Mouse (Mus musculus): ENCODE measurements around the gene Eif4e2. TPM values are rescaled to one million over a fixed set of nuclear protein-coding genes. Genes with fewer than 3 reads are reported as not detected.

The Eif4e2 gene
- total and polyA plus RNA-seq, 3 experiments, result 175 to 264 (median 228) TPM

DNA sequence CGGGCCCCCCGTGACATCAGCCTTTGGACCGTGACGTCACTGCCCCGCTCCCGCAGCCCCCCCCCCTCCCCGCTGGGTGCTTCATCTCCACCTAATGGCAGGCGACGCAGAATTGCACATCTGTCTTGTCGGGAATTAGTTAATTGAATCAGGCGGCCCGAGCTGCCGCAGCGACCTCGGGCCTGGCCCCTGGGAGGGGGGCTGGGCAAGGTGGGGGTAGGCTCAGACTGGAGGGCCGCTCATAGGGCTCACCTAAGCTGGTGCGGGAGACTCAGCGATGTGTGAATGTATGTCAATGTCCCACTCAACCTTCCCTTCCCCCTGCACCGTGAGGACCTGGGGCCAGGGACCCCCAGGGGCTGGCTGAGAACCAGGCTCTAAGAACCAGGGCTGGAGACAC lies 43.3 kb upstream of the Eif4e2 start:
- Histone ChIP-seq H3K79me2 (replicated peaks; ENCODE audit: control insufficient read depth, extremely low read depth, insufficient read depth, poor library complexity, severe bottlenecking) (no peaks in the 10 kb centered on the region), H3K36me3 (replicated peaks in 1 of 2; ENCODE audit: control insufficient read depth in 1 of 2, insufficient read depth in 1 of 2, low read length in 1 of 2) (no peaks in the 10 kb centered on the region), H3K4me3 (replicated peaks in 1 of 3; ENCODE audit: low read depth in 2 of 3, low read length in 2 of 3, poor library complexity in 1 of 3) (no peak overlapping the region), H3K27ac (ENCODE audit: insufficient read depth, low read depth) (no peak overlapping the region), H3K9me3 (replicated peaks; ENCODE audit: low read length) (no peaks in the 10 kb centered on the region), H3K4me1 (ENCODE audit: control insufficient read depth in 1 of 2, insufficient read depth in 2 of 2) (peaks cover 0 to 2% of the 10 kb centered on the region in 2 experiments; a peak in 1 of 4 replicates), H3K4me2 (ENCODE audit: insufficient read depth, low read depth, poor library complexity, severe bottlenecking) (no peak overlapping the region), H3K9ac (ENCODE audit: insufficient read depth, low read depth) (no peak overlapping the region), H3K27me3 (replicated peaks) (peaks cover 82% of the 10 kb centered on the region)
- dilution Hi-C loops (cut with MboI; ENCODE audit: extremely low pct_ligation_motif_present, extremely low pct_unique_long_range_greater_than_20kb, low sequenced_read_pairs) (no loop called here), in situ Hi-C loops (cut with MboI; ENCODE audit: low pct_ligation_motif_present, low pct_unique_long_range_greater_than_20kb, low sequenced_read_pairs) (no loop called here)
- no peak for DNase-seq (ENCODE audit: extremely low read depth)
- no peak for TF ChIP-seq MXI1 (IDR thresholded peaks at IDR 0.05; ENCODE audit: low read depth, low read length)
- no peak for TF ChIP-seq MEF2A (IDR thresholded peaks at IDR 0.05; ENCODE audit: borderline replicate concordance, low read depth, low read length)
- no peak for TF ChIP-seq NELFE (IDR thresholded peaks at IDR 0.05; ENCODE audit: low read depth, low read length)
- TF ChIP-seq ETS1 (conservative IDR thresholded peaks at IDR 0.05; ENCODE audit: low read depth, low read length), result no peak
- no peak for TF ChIP-seq ZMIZ1 (IDR thresholded peaks at IDR 0.05; ENCODE audit: low read depth, low read length)
- TF ChIP-seq ZNF384 (IDR thresholded peaks at IDR 0.05; ENCODE audit: low read depth, low read length), result no peak

DNA sequence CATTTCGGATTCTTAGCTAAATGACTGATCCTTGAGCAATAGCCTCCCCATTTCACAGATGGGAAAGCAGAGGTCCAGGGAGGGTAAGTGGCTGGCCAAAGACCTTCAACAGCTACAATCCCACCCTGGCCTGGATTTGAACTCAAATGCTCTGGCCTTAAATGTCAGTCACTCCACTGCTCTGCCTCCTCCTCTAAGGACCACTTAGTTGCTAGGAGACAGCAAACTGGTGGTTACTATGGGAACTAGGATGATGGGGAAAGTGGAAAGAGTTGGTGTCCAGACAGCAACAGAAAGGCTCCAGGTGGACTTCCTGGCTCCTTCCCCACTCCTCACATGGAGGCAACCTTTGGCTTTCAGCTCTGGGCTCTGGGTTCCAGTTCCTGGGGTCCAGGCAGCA lies 42.4 kb upstream of the Eif4e2 start:
- no peak overlapping the region for H3K9ac ChIP-seq (ENCODE audit: insufficient read depth, low read depth)
- in situ Hi-C loops (cut with MboI; ENCODE audit: low pct_ligation_motif_present, low pct_unique_long_range_greater_than_20kb, low sequenced_read_pairs), result no loop called here
- no peaks in the 10 kb centered on the region for H3K9me3 ChIP-seq (replicated peaks; ENCODE audit: low read length)
- dilution Hi-C loops (cut with MboI; ENCODE audit: extremely low pct_ligation_motif_present, extremely low pct_unique_long_range_greater_than_20kb, low sequenced_read_pairs), result no loop called here
- DNase-seq (ENCODE audit: extremely low read depth), result no peak
- H3K4me3 ChIP-seq (replicated peaks in 1 of 3; ENCODE audit: low read depth in 2 of 3, low read length in 2 of 3, poor library complexity in 1 of 3), result no peak overlapping the region
- H3K36me3 ChIP-seq (replicated peaks in 1 of 2; ENCODE audit: control insufficient read depth in 1 of 2, insufficient read depth in 1 of 2, low read length in 1 of 2), result no peaks in the 10 kb centered on the region
- H3K27me3 ChIP-seq (replicated peaks), result peaks cover 78% of the 10 kb centered on the region
- peaks cover 0 to 2% of the 10 kb centered on the region in 2 experiments; a peak in 1 of 4 replicates for H3K4me1 ChIP-seq (ENCODE audit: control insufficient read depth in 1 of 2, insufficient read depth in 2 of 2)
- TF ChIP-seq POLR2A (IDR thresholded peaks at IDR 0.05; ENCODE audit: low read depth, low read length) (no peak), ZC3H11A (IDR thresholded peaks at IDR 0.05; ENCODE audit: low read depth, low read length) (no peak), NRF1 (IDR thresholded peaks at IDR 0.05; ENCODE audit: low read depth, low read length) (no peak), ZNF384 (IDR thresholded peaks at IDR 0.05; ENCODE audit: low read depth, low read length) (no peak), TCF12 (IDR thresholded peaks at IDR 0.05; ENCODE audit: low read depth, low read length) (no peak), UBTF (IDR thresholded peaks at IDR 0.05; ENCODE audit: low read depth, low read length) (no peak)
- no peaks in the 10 kb centered on the region for H3K79me2 ChIP-seq (replicated peaks; ENCODE audit: control insufficient read depth, extremely low read depth, insufficient read depth, poor library complexity, severe bottlenecking)
- H3K27ac ChIP-seq (ENCODE audit: insufficient read depth, low read depth), result no peak overlapping the region
- no peak overlapping the region for H3K4me2 ChIP-seq (ENCODE audit: insufficient read depth, low read depth, poor library complexity, severe bottlenecking)

DNA sequence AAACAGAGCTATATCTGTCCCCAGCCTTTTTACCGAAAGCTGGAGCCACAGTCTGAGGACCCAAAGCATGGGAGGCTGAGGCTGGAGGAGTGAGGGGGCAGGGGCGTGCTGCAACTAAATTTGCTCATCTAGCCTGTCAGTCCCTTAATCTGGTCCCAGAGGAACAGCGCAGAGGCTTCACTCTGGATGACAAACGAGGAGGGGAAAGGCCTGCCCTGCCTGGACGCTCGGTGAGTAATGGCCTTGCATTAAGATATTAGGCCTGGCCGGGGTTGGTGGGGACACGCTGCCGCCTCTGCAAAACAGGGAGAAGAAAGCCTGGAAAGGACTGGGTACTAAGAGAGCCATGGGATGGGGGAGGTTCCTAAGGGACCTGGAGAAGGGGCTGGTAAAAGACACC lies 41.4 kb upstream of the Eif4e2 start:
- Histone ChIP-seq H3K9me3 (replicated peaks; ENCODE audit: low read length) (no peaks in the 10 kb centered on the region), H3K4me1 (ENCODE audit: control insufficient read depth in 1 of 2, insufficient read depth in 2 of 2) (peaks cover 0 to 2% of the 10 kb centered on the region in 2 experiments; a peak in 1 of 4 replicates), H3K79me2 (replicated peaks; ENCODE audit: control insufficient read depth, extremely low read depth, insufficient read depth, poor library complexity, severe bottlenecking) (no peaks in the 10 kb centered on the region), H3K27me3 (replicated peaks) (peaks cover 70% of the 10 kb centered on the region), H3K4me2 (ENCODE audit: insufficient read depth, low read depth, poor library complexity, severe bottlenecking) (no peak overlapping the region), H3K4me3 (replicated peaks in 1 of 3; ENCODE audit: low read depth in 2 of 3, low read length in 2 of 3, poor library complexity in 1 of 3) (no peak overlapping the region), H3K9ac (ENCODE audit: insufficient read depth, low read depth) (no peak overlapping the region), H3K36me3 (replicated peaks in 1 of 2; ENCODE audit: control insufficient read depth in 1 of 2, insufficient read depth in 1 of 2, low read length in 1 of 2) (no peaks in the 10 kb centered on the region), H3K27ac (ENCODE audit: insufficient read depth, low read depth) (no peak overlapping the region)
- no peak for DNase-seq (ENCODE audit: extremely low read depth)
- dilution Hi-C loops (cut with MboI; ENCODE audit: extremely low pct_ligation_motif_present, extremely low pct_unique_long_range_greater_than_20kb, low sequenced_read_pairs), result no loop called here
- in situ Hi-C loops (cut with MboI; ENCODE audit: low pct_ligation_motif_present, low pct_unique_long_range_greater_than_20kb, low sequenced_read_pairs), result no loop called here
- TF ChIP-seq POLR2A (IDR thresholded peaks at IDR 0.05; ENCODE audit: low read depth, low read length) (no peak), POLR2AphosphoS2 (IDR thresholded peaks at IDR 0.05; ENCODE audit: low read depth, low read length) (no peak), NELFE (IDR thresholded peaks at IDR 0.05; ENCODE audit: low read depth, low read length) (no peak), MXI1 (IDR thresholded peaks at IDR 0.05; ENCODE audit: low read depth, low read length) (no peak), KAT2A (IDR thresholded peaks at IDR 0.05; ENCODE audit: insufficient replicate concordance, low read length) (no peak), EP300 (IDR thresholded peaks at IDR 0.05; ENCODE audit: low read length) (no peak), ELF1 (IDR thresholded peaks at IDR 0.05; ENCODE audit: low read depth, low read length) (no peak), JUND (conservative IDR thresholded peaks at IDR 0.05; ENCODE audit: low read depth, low read length) (no peak), RAD21 (IDR thresholded peaks at IDR 0.05; ENCODE audit: low read depth, low read length) (no peak)

Measured in CH12.LX (cell line).